Mouse (Mus musculus) heart, embryonic 14.5 days (tissue): ENCODE results near the gene Igfbp1. TPM values are rescaled to one million over a fixed set of nuclear protein-coding genes. Genes with fewer than 3 reads are reported as not detected.

Experiments used
- ATAC-seq: fragments of 200-750 bp; cut with Nextera tagmentation; 2 replicates; pipeline ENCODE4 v1.8.0; 2017; ENCODE audit warnings: low read depth, moderate TSS enrichment; ENCODE audit not compliant: insufficient number of reproducible peaks, insufficient read depth, low FRiP score
- H3K27ac ChIP-seq, 2 experiments: fragments of 200-500 bp in 1 of 2; fragments of 300-500 bp in 1 of 2; sonication (generic) in 1 of 2; replicated peaks in 1 of 2; 2 replicates each; pipeline ENCODE4 v1.5.1; 2012 to 2014; ENCODE audit warnings: low read depth in 2 of 2, low read length in 2 of 2, control low read depth in 1 of 2, mild to moderate bottlenecking in 1 of 2, mixed read lengths in 1 of 2; ENCODE audit not compliant: control insufficient read depth in 1 of 2, insufficient read depth in 1 of 2
- H3K27me3 ChIP-seq: fragments of 300-500 bp; sonication (generic); 2 replicates; pipeline ENCODE4 v1.6.1; 2014; ENCODE audit warnings: mild to moderate bottlenecking, low read length, control low read depth; ENCODE audit not compliant: control insufficient read depth, insufficient read depth
- H3K36me3 ChIP-seq: fragments of 300-500 bp; sonication (generic); 2 replicates; pipeline ENCODE4 v1.6.1; 2014; ENCODE audit warnings: mild to moderate bottlenecking, control low read depth, low read length, mixed read lengths; ENCODE audit not compliant: control insufficient read depth, insufficient read depth
- H3K4me1 ChIP-seq, 2 experiments: fragments of 200-500 bp in 1 of 2; fragments of 300-500 bp in 1 of 2; sonication (generic) in 1 of 2; 2 replicates each; pipeline ENCODE4 v1.6.1; 2012 to 2014; ENCODE audit warnings: low read length in 2 of 2, control low read depth in 1 of 2, mixed read lengths in 1 of 2; ENCODE audit not compliant: control insufficient read depth in 2 of 2, insufficient read depth in 2 of 2
- H3K4me2 ChIP-seq: fragments of 300-500 bp; sonication (generic); 2 replicates; pipeline ENCODE4 v1.6.1; 2014; ENCODE audit warnings: mild to moderate bottlenecking, low read length
- H3K4me3 ChIP-seq, 2 experiments: fragments of 200-500 bp in 1 of 2; fragments of 300-500 bp in 1 of 2; sonication (generic) in 1 of 2; 2 replicates each; pipeline ENCODE4 v1.5.1; 2012 to 2014; ENCODE audit warnings: low read length in 2 of 2, mild to moderate bottlenecking in 2 of 2, control low read depth in 1 of 2, low read depth in 1 of 2, moderate library complexity in 1 of 2; ENCODE audit not compliant: control insufficient read depth in 1 of 2, insufficient read depth in 1 of 2
- H3K9ac ChIP-seq: fragments of 300-500 bp; sonication (generic); 2 replicates; pipeline ENCODE4 v1.6.1; 2014; ENCODE audit warnings: mild to moderate bottlenecking, low read length
- H3K9me3 ChIP-seq: fragments of 300-500 bp; sonication (generic); 2 replicates; pipeline ENCODE4 v1.6.1; 2016; ENCODE audit warnings: low read length, control low read depth; ENCODE audit not compliant: control insufficient read depth
- WGBS: fragments of 180-500 bp; shearing (Covaris S2); extraction: QIAGEN DNeasy Blood & Tissue Kit; methylation state at CpG from one replicate; pipeline ENCODE4 v1.1.7; 2014; 5-methylcytosine and 5-hydroxymethylcytosine counted together
- polyA plus RNA-seq: library from polyadenylated mRNA; unstranded; fragments of >200 nt; fragmentation: Nextera tagmentation; extraction: Ambion mirVana; gene quantifications from 2 replicates; pipeline ENCODE4 v1.2.1, GENCODE M21; 2014

Gene Igfbp1
- polyA plus RNA-seq, 1 experiment from 2014 or later: not detected

GRCm38 (mm10) chr11:7234436-7234835, 36.9 kb downstream of the Igfbp1 start:
- H3K4me1 ChIP-seq: peaks cover 5 to 6% of the 10 kb centered on the region in 2 experiments; a peak in 2 of 4 replicates
- no peak overlapping the region for H3K4me2 ChIP-seq
- no peaks in the 10 kb centered on the region for H3K9me3 ChIP-seq
- WGBS: 48% methylated on average over 1 of the region's 1 CpGs
- no peaks in the 10 kb centered on the region for H3K27me3 ChIP-seq
- H3K27ac ChIP-seq: no peak overlapping the region
- no peaks in the 10 kb centered on the region for H3K36me3 ChIP-seq
- no peak overlapping the region for H3K4me3 ChIP-seq
- no peak overlapping the region for H3K9ac ChIP-seq
- ATAC-seq: no peak

GRCm38 (mm10) chr11:7234981-7235609, 37.5 kb downstream of the Igfbp1 start:
- peaks cover 5 to 6% of the 10 kb centered on the region in 2 experiments; a peak in 2 of 4 replicates for H3K4me1 ChIP-seq
- H3K9ac ChIP-seq: no peak overlapping the region
- no peak overlapping the region for H3K4me3 ChIP-seq
- WGBS: 55% methylated on average over 3 of the region's 3 CpGs
- H3K9me3 ChIP-seq: no peaks in the 10 kb centered on the region
- H3K27ac ChIP-seq: no peak overlapping the region
- no peaks in the 10 kb centered on the region for H3K27me3 ChIP-seq
- ATAC-seq: no peak
- H3K36me3 ChIP-seq: no peaks in the 10 kb centered on the region
- H3K4me2 ChIP-seq: no peak overlapping the region

GRCm38 (mm10) chr11:7236751-7237150, 39.2 kb downstream of the Igfbp1 start:
- Histone ChIP-seq H3K4me1 (peaks cover 5 to 6% of the 10 kb centered on the region in 2 experiments; a peak in 2 of 4 replicates), H3K27me3 (no peaks in the 10 kb centered on the region), H3K9me3 (no peaks in the 10 kb centered on the region), H3K9ac (no peak overlapping the region), H3K4me3 (no peak overlapping the region), H3K27ac (no peak overlapping the region), H3K4me2 (no peak overlapping the region), H3K36me3 (no peaks in the 10 kb centered on the region)
- no peak for ATAC-seq
- 95% methylated on average over 2 of the region's 2 CpGs for WGBS

GRCm38 (mm10) chr11:7237712-7238111, 40.1 kb downstream of the Igfbp1 start:
- Histone ChIP-seq H3K9ac (no peak overlapping the region), H3K4me3 (no peak overlapping the region), H3K36me3 (no peaks in the 10 kb centered on the region), H3K4me1 (peaks cover 5 to 6% of the 10 kb centered on the region in 2 experiments; a peak in 2 of 4 replicates), H3K9me3 (no peaks in the 10 kb centered on the region), H3K27ac (peak overlapping the region; percentile 29 to 62), H3K27me3 (no peaks in the 10 kb centered on the region), H3K4me2 (no peak overlapping the region)
- WGBS: 35% methylated on average over 6 of the region's 6 CpGs
- ATAC-seq: peak; percentile 55

- 82% methylated on average over 6 of the region's 6 CpGs for WGBS
- Histone ChIP-seq H3K27me3 (no peaks in the 10 kb centered on the region), H3K4me1 (peaks cover 5 to 6% of the 10 kb centered on the region in 2 experiments; a peak in 2 of 4 replicates), H3K27ac (peak overlapping the region; percentile 29 to 62; a peak in 3 of 4 replicates), H3K9me3 (no peaks in the 10 kb centered on the region), H3K4me3 (no peak overlapping the region), H3K36me3 (no peaks in the 10 kb centered on the region), H3K9ac (no peak overlapping the region), H3K4me2 (no peak overlapping the region)
- ATAC-seq: no peak
Observed at GRCm38 (mm10) chr11:7238546-7238945, 41.0 kb downstream of the Igfbp1 start.

GRCm38 (mm10) chr11:7239041-7239740, 41.6 kb downstream of the Igfbp1 start:
- no peak for ATAC-seq

GRCm38 (mm10) chr11:7244782-7245181, 47.2 kb downstream of the Igfbp1 start:
- Histone ChIP-seq H3K36me3 (no peaks in the 10 kb centered on the region), H3K9ac (no peak overlapping the region), H3K27me3 (no peaks in the 10 kb centered on the region), H3K4me2 (no peak overlapping the region), H3K9me3 (no peaks in the 10 kb centered on the region), H3K4me3 (no peak overlapping the region), H3K4me1 (no peaks in the 10 kb centered on the region), H3K27ac (no peak overlapping the region)
- no peak for ATAC-seq
- WGBS: 61% methylated on average over 1 of the region's 1 CpGs

More at GRCm38 (mm10) chr11:7239041-7239740, 41.6 kb downstream of the Igfbp1 start:
- H3K4me2 ChIP-seq: no peak overlapping the region
- no peaks in the 10 kb centered on the region for H3K36me3 ChIP-seq
- H3K27ac ChIP-seq: peak overlapping the region; percentile 68 to 71
- peaks cover 5 to 6% of the 10 kb centered on the region in 2 experiments; a peak in 2 of 4 replicates for H3K4me1 ChIP-seq
- H3K27me3 ChIP-seq: no peaks in the 10 kb centered on the region
- H3K9ac ChIP-seq: no peak overlapping the region
- no peak overlapping the region for H3K4me3 ChIP-seq
- 59% methylated on average over 4 of the region's 4 CpGs for WGBS
- no peaks in the 10 kb centered on the region for H3K9me3 ChIP-seq
